Mouse (Mus musculus) G1E (cell line): ENCODE measurements at regions not wholly inside any gene's neighbourhood (a gene's known extent, or its start where the extent isn't known, plus 50 kb on each side); places are given as distances from the start of the nearest gene placed in this dataset.

Experiments
- CTCF ChIP-seq: IDR thresholded peaks from 2 replicates; pipeline ENCODE4 v1.5.1; 2012; ENCODE audit warnings: low read depth, low read length, inconsistent platforms, mixed read lengths
- GATA1 ChIP-seq: IDR thresholded peaks from 2 replicates; pipeline ENCODE4 v1.6.1; 2012; ENCODE audit warnings: borderline replicate concordance, low read length, inconsistent platforms, mixed read lengths
- TAL1 ChIP-seq: conservative IDR thresholded peaks from 2 replicates; pipeline ENCODE4 v1.6.1; 2012; ENCODE audit warnings: low read depth, low read length, inconsistent platforms, mixed read lengths

DNA sequence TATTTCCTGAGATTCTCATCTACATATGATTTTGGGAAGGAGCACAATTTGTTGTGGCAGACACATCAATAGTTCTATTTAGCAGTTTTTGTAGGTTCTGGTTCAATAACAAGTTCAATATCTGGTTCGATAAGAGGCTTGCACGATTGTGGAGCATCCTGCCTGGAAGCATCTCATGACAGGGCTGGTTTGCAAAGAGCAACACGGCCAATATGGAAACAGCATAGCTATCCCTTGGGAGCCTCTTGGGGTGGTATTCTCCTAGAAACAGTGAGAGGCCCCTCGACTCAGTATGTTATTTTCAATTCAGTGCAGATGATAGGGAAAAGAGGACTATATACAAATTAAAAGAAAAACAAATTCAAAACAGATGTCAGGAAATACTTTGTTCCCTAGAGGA, 364.5 kb upstream of the Arglu1 start:
- TF ChIP-seq CTCF (no peak), GATA1 (no peak), TAL1 (no peak)
